Mouse (Mus musculus) MEL (cell line): ENCODE measurements around the gene Tmem174.

ENCODE experiments used
- CTCF ChIP-seq, 3 experiments: IDR thresholded peaks in 2 of 3; conservative IDR thresholded peaks in 1 of 3; 2 replicates each; pipeline ENCODE4 v1.5.1; 2011 to 2012; ENCODE audit warnings: low read length in 3 of 3, low read depth in 2 of 3, mild to moderate bottlenecking in 2 of 3, improper control_type of control experiment in 1 of 3, inconsistent platforms in 1 of 3, mixed read lengths in 1 of 3, moderate library complexity in 1 of 3; ENCODE audit not compliant: control insufficient read depth in 1 of 3, insufficient read depth in 1 of 3, poor library complexity in 1 of 3, severe bottlenecking in 1 of 3
- EP300 ChIP-seq, 2 experiments: IDR thresholded peaks; 2 replicates each; pipeline ENCODE4 v1.6.1; 2011; ENCODE audit warnings: improper control_type of control experiment in 2 of 2, low read length in 2 of 2, low read depth in 1 of 2, mild to moderate bottlenecking in 1 of 2
- ETS1 ChIP-seq: IDR thresholded peaks from 2 replicates; pipeline ENCODE4 v1.6.1; 2012; ENCODE audit warnings: low read depth, mild to moderate bottlenecking, inconsistent platforms, low read length, improper control_type of control experiment, moderate library complexity
- GATA1 ChIP-seq: IDR thresholded peaks from 2 replicates; pipeline ENCODE4 v1.6.1; 2011; ENCODE audit warnings: low read depth, low read length, improper control_type of control experiment
- MEF2A ChIP-seq: IDR thresholded peaks from 2 replicates; pipeline ENCODE4 v1.6.1; 2014; ENCODE audit warnings: low read depth, mild to moderate bottlenecking, inconsistent platforms, low read length, improper control_type of control experiment; ENCODE audit not compliant: poor library complexity, insufficient replicate concordance, severe bottlenecking; ENCODE audit errors: extremely low read depth
- POLR2A ChIP-seq, 2 experiments: IDR thresholded peaks; 2 replicates each; pipeline ENCODE4 v1.6.1; 2011 to 2012; ENCODE audit warnings: low read length in 2 of 2, mild to moderate bottlenecking in 2 of 2, control low read depth in 1 of 2, improper control_type of control experiment in 1 of 2, low read depth in 1 of 2, moderate library complexity in 1 of 2; ENCODE audit not compliant: control insufficient read depth in 1 of 2, insufficient read depth in 1 of 2, poor library complexity in 1 of 2
- TAL1 ChIP-seq: IDR thresholded peaks from 2 replicates; pipeline ENCODE4 v1.6.1; 2012; ENCODE audit warnings: mild to moderate bottlenecking, inconsistent platforms, low read length, moderate library complexity, mixed read lengths
- TBP ChIP-seq: IDR thresholded peaks from 2 replicates; pipeline ENCODE4 v1.8.0; 2011; ENCODE audit warnings: low read depth, low read length, improper control_type of control experiment
- ZNF384 ChIP-seq: IDR thresholded peaks from 2 replicates; pipeline ENCODE4 v1.6.1; 2012; ENCODE audit warnings: low read depth, mild to moderate bottlenecking, inconsistent platforms, low read length, improper control_type of control experiment

DNA sequence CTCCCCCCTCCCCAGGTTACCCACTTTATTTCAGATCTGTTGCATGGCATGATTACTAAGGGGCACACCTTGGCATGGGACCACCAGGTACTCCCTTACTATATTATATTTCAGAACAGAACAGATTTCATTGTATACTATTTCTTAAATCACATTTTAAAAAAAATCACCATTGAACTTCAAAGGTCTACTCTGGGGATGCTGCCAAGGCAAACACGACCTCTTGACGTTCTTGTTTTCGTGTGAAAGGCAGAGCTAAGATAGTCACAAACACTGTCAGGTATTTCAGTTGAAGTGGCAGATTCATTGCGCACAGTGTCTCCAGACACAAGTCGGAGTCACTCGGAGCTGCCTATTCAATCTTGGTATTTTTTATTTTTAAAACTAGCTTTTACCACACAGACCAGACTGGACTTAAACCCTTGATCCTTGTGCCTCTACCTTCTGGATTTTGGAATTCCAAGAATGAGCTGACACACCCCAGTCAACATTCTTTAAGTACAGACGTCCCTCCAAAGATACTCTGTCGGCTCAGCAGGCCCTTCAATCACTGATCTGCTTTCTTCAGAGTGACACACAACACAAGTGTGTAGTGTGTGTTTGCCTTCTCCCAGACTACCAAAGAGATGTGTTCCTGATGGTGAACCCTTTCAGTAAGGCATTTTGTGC lies 14.2 kb downstream of the Tmem174 start:
- TF ChIP-seq POLR2A (IDR thresholded peaks at IDR 0.05; ENCODE audit: control insufficient read depth in 1 of 2, insufficient read depth in 1 of 2, low read depth in 1 of 2, low read length in 2 of 2, poor library complexity in 1 of 2): no peak
- no peak for TF ChIP-seq CTCF (IDR thresholded peaks at IDR 0.05 in 2 of 3, conservative IDR thresholded peaks at IDR 0.05 in 1 of 3; ENCODE audit: control insufficient read depth in 1 of 3, insufficient read depth in 1 of 3, low read depth in 2 of 3, low read length in 3 of 3, poor library complexity in 1 of 3, severe bottlenecking in 1 of 3)
- TF ChIP-seq EP300 (IDR thresholded peaks at IDR 0.05; ENCODE audit: low read depth in 1 of 2, low read length in 2 of 2): no peak
- no peak for TF ChIP-seq MEF2A
- TF ChIP-seq TAL1: no peak
- TF ChIP-seq ETS1: no peak
- TF ChIP-seq ZNF384: no peak
- no peak for TF ChIP-seq TBP
- no peak for TF ChIP-seq GATA1
